Mouse (Mus musculus) thymus, postnatal 25 days (tissue): ENCODE measurements around the gene Trim47.
"Not testable (repeated sequence)": the region's sequence is repeated elsewhere in the genome, so short reads cannot be mapped to it uniquely, and the experiment has no call there.

ENCODE experiments used
- DNase-seq: peaks from one replicate; pipeline ENCODE4 v3.0.0; 2022

The Trim47 gene

GRCm38 (mm10) chr11:116134171-116134570 is 7.2 kb upstream of the Trim47 start:
- DNase-seq: no peak

- no peak for DNase-seq
Measured at GRCm38 (mm10) chr11:116133497-116133896, 6.5 kb upstream of the Trim47 start.

GRCm38 (mm10) chr11:116132366-116133333 is 5.6 kb upstream of the Trim47 start:
- no peak for DNase-seq

- no peak for DNase-seq
Measured at GRCm38 (mm10) chr11:116131349-116132170, 4.5 kb upstream of the Trim47 start.

GRCm38 (mm10) chr11:116130488-116131205 is 3.6 kb upstream of the Trim47 start, which contains the start of gene Trim65:
Gene Trim65, minus strand, starts transcription at chr11:116131128.
- DNase-seq: peak; percentile 89

GRCm38 (mm10) chr11:116129993-116130487 is 3.0 kb upstream of the Trim47 start:
- DNase-seq: peak; percentile 38

GRCm38 (mm10) chr11:116129091-116129790 is 2.2 kb upstream of the Trim47 start:
- DNase-seq: no peak

- no peak for DNase-seq
Measured at GRCm38 (mm10) chr11:116127986-116128385, 976 bp upstream of the Trim47 start.

- DNase-seq: no peak
Measured at GRCm38 (mm10) chr11:116126261-116126660, 749 bp downstream of the Trim47 start.

GRCm38 (mm10) chr11:116121731-116122245 is 5.2 kb downstream of the Trim47 start:
- not testable (repeated sequence) for DNase-seq

GRCm38 (mm10) chr11:116117819-116118218 is 9.2 kb downstream of the Trim47 start:
- DNase-seq: no peak

- DNase-seq: no peak
Measured at GRCm38 (mm10) chr11:116117241-116117640, 9.8 kb downstream of the Trim47 start.

- no peak for DNase-seq
Measured at GRCm38 (mm10) chr11:116111611-116112203, 15.3 kb downstream of the Trim47 start.

- no peak for DNase-seq
Measured at GRCm38 (mm10) chr11:116111067-116111466, 15.9 kb downstream of the Trim47 start.

GRCm38 (mm10) chr11:116110540-116110939 is 16.5 kb downstream of the Trim47 start:
- no peak for DNase-seq

GRCm38 (mm10) chr11:116110131-116110530 is 16.9 kb downstream of the Trim47 start:
- DNase-seq: no peak

GRCm38 (mm10) chr11:116109441-116110081 is 17.4 kb downstream of the Trim47 start:
- DNase-seq: no peak

GRCm38 (mm10) chr11:116108464-116109137 is 18.4 kb downstream of the Trim47 start:
- no peak for DNase-seq

GRCm38 (mm10) chr11:116107777-116108285 is 19.2 kb downstream of the Trim47 start:
- no peak for DNase-seq
